Mouse (Mus musculus): ENCODE measurements around the gene Zfp143. TPM values are rescaled to one million over a fixed set of nuclear protein-coding genes. Genes with fewer than 3 reads are reported as not detected.

The Zfp143 gene
- polyA plus RNA-seq, 1 experiment: 16.3 TPM

GRCm38 (mm10) chr7:110110061-110110656 lies 49.1 kb downstream of the Zfp143 start:
- Histone ChIP-seq H3K4me3 (ENCODE audit: insufficient read depth, low read length) (no peak overlapping the region), H3K27ac (ENCODE audit: insufficient read depth, low read length) (peak overlapping the region; percentile 91; the same call in 1 of the 2 replicates), H3K4me1 (ENCODE audit: control insufficient read depth, insufficient read depth, low read length) (peaks cover 12% of the 10 kb centered on the region)
- TF ChIP-seq CTCF (IDR thresholded peaks at IDR 0.05; ENCODE audit: borderline replicate concordance, insufficient read depth, low read length) (no peak), POLR2A (IDR thresholded peaks at IDR 0.05; ENCODE audit: low read depth, low read length) (no peak)

DNA sequence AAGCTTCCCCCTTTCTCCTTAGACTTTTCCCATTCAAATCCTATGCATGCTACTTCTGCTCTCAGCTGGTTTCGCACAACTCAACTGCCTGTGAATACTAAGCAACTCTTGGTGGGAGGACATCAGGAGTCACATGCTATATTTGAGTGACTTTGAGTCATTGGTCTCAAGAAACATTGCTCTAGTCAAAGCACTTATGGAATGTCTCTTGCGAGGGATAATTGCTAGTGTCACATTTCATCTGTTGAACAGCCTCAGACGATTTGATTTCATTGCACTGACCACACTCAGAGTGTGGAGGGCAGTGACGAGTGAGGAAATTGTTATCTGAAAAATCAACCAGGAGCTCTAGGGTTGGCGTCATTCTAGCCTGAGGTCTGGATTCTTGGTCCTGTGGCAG lies 53.7 kb downstream of the Zfp143 start:
- Histone ChIP-seq H3K4me3 (ENCODE audit: insufficient read depth, low read length) (no peak overlapping the region), H3K4me1 (ENCODE audit: control insufficient read depth, insufficient read depth, low read length) (peaks cover 11% of the 10 kb centered on the region), H3K27ac (ENCODE audit: insufficient read depth, low read length) (peak overlapping the region; percentile 64)
- TF ChIP-seq CTCF (IDR thresholded peaks at IDR 0.05; ENCODE audit: borderline replicate concordance, insufficient read depth, low read length): no peak
- no peak for TF ChIP-seq POLR2A (IDR thresholded peaks at IDR 0.05; ENCODE audit: low read depth, low read length)

GRCm38 (mm10) chr7:110116731-110117291 lies 55.8 kb downstream of the Zfp143 start:
- TF ChIP-seq POLR2A (IDR thresholded peaks at IDR 0.05; ENCODE audit: low read depth, low read length) (no peak), CTCF (IDR thresholded peaks at IDR 0.05; ENCODE audit: borderline replicate concordance, insufficient read depth, low read length) (no peak)
- Histone ChIP-seq H3K4me3 (ENCODE audit: insufficient read depth, low read length) (no peak overlapping the region), H3K27ac (ENCODE audit: insufficient read depth, low read length) (no peak overlapping the region), H3K4me1 (ENCODE audit: control insufficient read depth, insufficient read depth, low read length) (peaks cover 10% of the 10 kb centered on the region)

GRCm38 (mm10) chr7:110118448-110118847 lies 57.4 kb downstream of the Zfp143 start:
- no peak overlapping the region for H3K4me3 ChIP-seq (ENCODE audit: insufficient read depth, low read length)
- peaks cover 10% of the 10 kb centered on the region for H3K4me1 ChIP-seq (ENCODE audit: control insufficient read depth, insufficient read depth, low read length)
- no peak overlapping the region for H3K27ac ChIP-seq (ENCODE audit: insufficient read depth, low read length)
- TF ChIP-seq CTCF (IDR thresholded peaks at IDR 0.05; ENCODE audit: borderline replicate concordance, insufficient read depth, low read length) (no peak), POLR2A (IDR thresholded peaks at IDR 0.05; ENCODE audit: low read depth, low read length) (no peak)

GRCm38 (mm10) chr7:110120157-110120784 lies 59.3 kb downstream of the Zfp143 start:
- TF ChIP-seq POLR2A (IDR thresholded peaks at IDR 0.05; ENCODE audit: low read depth, low read length) (no peak), CTCF (IDR thresholded peaks at IDR 0.05; ENCODE audit: borderline replicate concordance, insufficient read depth, low read length) (no peak)
- Histone ChIP-seq H3K4me1 (ENCODE audit: control insufficient read depth, insufficient read depth, low read length) (peaks cover 6% of the 10 kb centered on the region; the same call in 1 of the 2 replicates), H3K4me3 (ENCODE audit: insufficient read depth, low read length) (no peak overlapping the region), H3K27ac (ENCODE audit: insufficient read depth, low read length) (no peak overlapping the region)

GRCm38 (mm10) chr7:110121162-110121515 lies 60.1 kb downstream of the Zfp143 start:
- Histone ChIP-seq H3K27ac (ENCODE audit: insufficient read depth, low read length) (no peak overlapping the region), H3K4me3 (ENCODE audit: insufficient read depth, low read length) (peak overlapping the region; percentile 61), H3K4me1 (ENCODE audit: control insufficient read depth, insufficient read depth, low read length) (peaks cover 6% of the 10 kb centered on the region; the same call in 1 of the 2 replicates)
- no peak for TF ChIP-seq POLR2A (IDR thresholded peaks at IDR 0.05; ENCODE audit: low read depth, low read length)
- TF ChIP-seq CTCF (IDR thresholded peaks at IDR 0.05; ENCODE audit: borderline replicate concordance, insufficient read depth, low read length): no peak

DNA sequence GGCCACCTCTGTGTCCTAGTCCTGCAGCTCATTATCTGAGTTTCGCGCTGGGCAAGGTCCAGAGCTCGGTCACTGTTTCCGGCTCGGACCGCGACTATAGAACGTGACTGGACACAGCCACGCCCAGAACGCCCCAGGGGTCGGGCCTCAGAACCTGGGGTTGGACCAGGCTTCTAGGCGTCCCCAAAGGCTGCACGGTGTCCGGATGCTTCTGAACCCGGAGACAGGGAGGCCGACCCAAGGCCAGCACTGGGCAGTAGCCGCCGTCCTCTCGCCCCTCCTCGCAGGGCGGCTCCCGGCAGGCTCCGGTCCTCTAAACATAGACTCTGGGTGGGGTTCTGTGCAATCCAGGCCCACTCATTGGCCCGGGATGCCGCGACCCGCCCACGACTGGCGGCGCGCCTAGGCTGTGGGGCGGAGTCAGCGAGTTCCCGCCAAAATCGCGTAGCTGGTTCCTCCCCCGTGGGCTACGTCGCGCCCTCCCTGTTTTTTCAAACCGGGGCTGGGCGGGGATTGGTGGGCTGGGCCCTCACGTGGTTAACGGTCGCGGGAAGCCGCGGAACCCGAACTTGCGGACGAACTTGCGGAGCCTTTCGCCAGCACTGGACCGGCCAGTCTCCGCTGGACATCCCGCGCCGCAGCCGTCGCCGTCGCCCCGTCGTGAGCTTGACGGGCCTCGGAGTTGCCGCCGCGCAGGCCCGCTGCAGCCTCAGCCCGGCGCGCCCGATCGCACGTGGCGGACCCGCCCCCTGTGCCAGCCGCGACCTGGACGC lies 60.7 kb downstream of the Zfp143 start, which contains the start of gene Wee1:
Wee1 (plus strand) TSS at position 531 of the 773 bp plus-strand sequence.
- H3K4me3 ChIP-seq (ENCODE audit: insufficient read depth, low read length): peak within 1 kb of the TSS; percentile 91
- peak; percentile 67 for TF ChIP-seq POLR2A (IDR thresholded peaks at IDR 0.05; ENCODE audit: low read depth, low read length)
- no peak for TF ChIP-seq CTCF (IDR thresholded peaks at IDR 0.05; ENCODE audit: borderline replicate concordance, insufficient read depth, low read length)
- peak within 1 kb of the TSS; percentile 49 for H3K27ac ChIP-seq (ENCODE audit: insufficient read depth, low read length)
- peaks cover 6% of the 10 kb centered on the region; the same call in 1 of the 2 replicates for H3K4me1 ChIP-seq (ENCODE audit: control insufficient read depth, insufficient read depth, low read length)

DNA sequence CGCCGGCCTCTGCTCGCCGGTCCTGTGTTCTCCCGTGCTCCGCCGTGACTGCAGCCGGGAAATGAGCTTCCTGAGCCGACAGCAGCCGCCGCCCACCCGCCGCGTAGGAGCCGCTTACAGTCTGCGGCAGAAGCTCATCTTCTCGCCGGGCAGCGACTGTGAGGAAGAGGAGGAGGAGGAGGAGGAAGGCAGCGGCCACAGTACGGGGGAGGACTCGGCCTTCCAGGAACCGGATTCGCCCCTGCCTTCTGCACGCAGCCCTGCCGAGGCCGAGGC lies 61.2 kb downstream of the Zfp143 start:
- Histone ChIP-seq H3K4me1 (ENCODE audit: control insufficient read depth, insufficient read depth, low read length) (peaks cover 6% of the 10 kb centered on the region; the same call in 1 of the 2 replicates), H3K27ac (ENCODE audit: insufficient read depth, low read length) (peak overlapping the region; percentile 49), H3K4me3 (ENCODE audit: insufficient read depth, low read length) (peak overlapping the region; percentile 91)
- TF ChIP-seq CTCF (IDR thresholded peaks at IDR 0.05; ENCODE audit: borderline replicate concordance, insufficient read depth, low read length) (no peak), POLR2A (IDR thresholded peaks at IDR 0.05; ENCODE audit: low read depth, low read length) (no peak; the same call in 1 of the 2 replicates)

DNA sequence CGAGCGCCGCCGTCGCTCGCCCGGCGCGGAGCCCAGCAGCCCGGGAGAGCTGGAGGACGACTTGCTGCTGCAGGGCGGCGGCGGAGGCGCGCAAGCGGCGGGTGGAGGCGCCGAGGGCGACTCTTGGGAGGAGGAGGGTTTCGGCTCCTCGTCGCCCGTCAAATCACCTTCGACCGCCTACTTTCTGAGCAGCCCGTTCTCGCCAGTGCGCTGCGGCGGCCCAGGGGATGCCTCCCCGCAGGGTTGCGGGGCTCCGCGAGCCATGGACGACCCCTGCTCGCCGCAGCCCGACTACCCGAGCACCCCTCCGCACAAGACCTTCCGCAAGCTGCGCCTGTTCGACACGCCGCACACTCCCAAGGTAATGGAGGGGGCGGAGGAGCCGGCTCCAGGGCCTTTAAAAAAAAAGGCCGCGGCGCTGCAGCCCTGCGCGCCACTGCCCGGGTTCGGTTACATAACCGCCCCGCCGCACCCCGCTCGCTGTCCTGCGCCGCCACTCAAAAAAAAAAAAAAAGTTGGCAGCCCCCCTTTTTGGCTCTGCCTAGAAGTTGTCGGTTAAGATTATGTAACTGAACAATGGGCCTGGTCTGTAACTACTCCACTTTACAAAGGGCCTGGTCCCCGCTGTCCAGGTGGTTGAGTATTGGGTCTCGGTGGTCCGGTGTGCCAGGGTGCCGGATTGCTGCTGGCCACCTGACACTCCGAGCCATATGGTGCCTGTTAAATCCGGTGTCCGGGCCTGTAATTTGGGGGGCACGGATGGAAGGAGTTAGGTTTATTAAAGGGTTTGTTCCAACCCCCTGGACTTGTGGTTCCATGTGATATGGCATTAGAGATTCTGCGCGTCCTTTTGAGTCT lies 61.8 kb downstream of the Zfp143 start:
- Histone ChIP-seq H3K4me1 (ENCODE audit: control insufficient read depth, insufficient read depth, low read length) (peaks cover 6% of the 10 kb centered on the region; the same call in 1 of the 2 replicates), H3K4me3 (ENCODE audit: insufficient read depth, low read length) (peak overlapping the region; percentile 91), H3K27ac (ENCODE audit: insufficient read depth, low read length) (peak overlapping the region; percentile 49)
- TF ChIP-seq POLR2A (IDR thresholded peaks at IDR 0.05; ENCODE audit: low read depth, low read length) (0 out of 2 replicates have a peak, but pooled peaks have one; percentile 23), CTCF (IDR thresholded peaks at IDR 0.05; ENCODE audit: borderline replicate concordance, insufficient read depth, low read length) (no peak)

Measured in embryonic fibroblast, embryonic 13.5 days (primary cell).